ENCODE assay signal across 24 mouse cellular contexts in the genomic region with DNA sequence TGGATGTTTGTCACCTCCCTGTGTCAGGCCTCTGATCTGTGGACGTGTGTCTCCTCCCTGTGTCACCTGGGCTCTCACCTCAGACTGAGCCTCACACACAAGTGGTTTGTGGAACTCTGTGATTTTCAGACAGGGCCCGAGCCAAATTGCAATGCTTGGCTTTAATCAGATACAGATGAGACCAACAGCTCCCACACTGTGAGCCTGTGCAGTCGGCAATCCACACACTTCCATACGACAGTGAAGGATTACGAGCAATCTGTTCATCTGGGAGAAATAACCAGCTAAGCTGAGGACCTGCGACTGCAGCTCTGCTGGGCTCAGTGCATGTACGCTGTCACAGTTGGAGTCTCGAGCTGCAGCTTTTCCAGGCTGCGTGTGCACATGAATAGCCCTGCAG. TPM values are rescaled to one million over a fixed set of nuclear protein-coding genes. Genes with fewer than 3 reads are reported as not detected.
DNase-seq lines count a peak whose midpoint lies in the region; ATAC-seq lines count a peak whose summit lies in the region.
"Had no signal": no experiment of that assay in that cellular context is flagged by ENCODE, and none has a peak within 500 bp of the region (broad histone marks: within the 10 kb centered on the region; RNA-seq: fewer than 3 reads in every experiment).

No protein-coding gene starts in this region.

- peak; percentile 15 for DNase-seq in forebrain, embryonic 14.5 days (ENCODE audit: low spot score)
- DNase-seq in forebrain, embryonic 11.5 days (ENCODE audit: low spot score): no peak
- DNase-seq in neural tube, embryonic 10.5 days (ENCODE audit: extremely low spot score, low spot score): no peak
- DNase-seq in limb, embryonic 11.5 days (ENCODE audit: low spot score): peak; percentile 41
- no peak for DNase-seq in ovary, postnatal 10 days (ENCODE audit: low spot score)
- DNase-seq in lung, adult 18-20 months: no peak
- DNase-seq: adrenal gland, adult 8-10 months; cerebellum, adult 11 months; cerebellum, postnatal 10 days; gastrocnemius, postnatal 25 days; kidney, adult 2 months; kidney, postnatal 14 days; spleen, adult 18-20 months; thymus, adult 18-20 months; thymus, postnatal 4 days had no signal

- H3K4me1 ChIP-seq in forebrain, embryonic 14.5 days (ENCODE audit: control insufficient read depth, insufficient read depth, low read length): no peaks in the 10 kb centered on the region
- no peaks in the 10 kb centered on the region for H3K4me1 ChIP-seq in forebrain, embryonic 11.5 days (replicated peaks; ENCODE audit: control insufficient read depth, insufficient read depth, low read length)
- H3K4me1 ChIP-seq in neural tube, embryonic 15.5 days: peaks cover 4% of the 10 kb centered on the region; the same call in 1 of the 2 replicates
- H3K4me1 ChIP-seq in limb, embryonic 11.5 days (ENCODE audit: control insufficient read depth, insufficient read depth, low read length): no peaks in the 10 kb centered on the region
- H3K4me1 ChIP-seq in liver, embryonic 12.5 days: no peaks in the 10 kb centered on the region
- H3K4me1 ChIP-seq: liver, embryonic 15.5 days; neural tube, embryonic 12.5 days had no signal

- no peak overlapping the region for H3K27ac ChIP-seq in forebrain, embryonic 14.5 days (ENCODE audit: low read depth, low read length)
- no peak overlapping the region for H3K27ac ChIP-seq in forebrain, embryonic 11.5 days (ENCODE audit: low read depth, low read length)
- no peak overlapping the region for H3K27ac ChIP-seq in neural tube, embryonic 15.5 days (replicated peaks)
- no peak overlapping the region for H3K27ac ChIP-seq in limb, embryonic 11.5 days (replicated peaks; ENCODE audit: low read depth, low read length)
- H3K27ac ChIP-seq in liver, embryonic 12.5 days: no peak overlapping the region
- H3K27ac ChIP-seq: liver, embryonic 15.5 days; neural tube, embryonic 12.5 days had no signal

- ATAC-seq in forebrain, embryonic 14.5 days: no peak
- no peak for ATAC-seq in forebrain, embryonic 11.5 days (replicated peaks; ENCODE audit: low FRiP score)
- ATAC-seq in neural tube, embryonic 15.5 days (ENCODE audit: low FRiP score): peak; percentile 35; the same call in 1 of the 2 replicates
- ATAC-seq in limb, embryonic 11.5 days (ENCODE audit: insufficient number of reproducible peaks, low FRiP score, low TSS enrichment, low read depth): no peak
- ATAC-seq in liver, embryonic 12.5 days: no peak
- ATAC-seq: CD4-positive, CD25-positive, alpha-beta regulatory T cell, adult 4 months; lung, postnatal 0 days; Patski had no signal

- WGBS in forebrain, embryonic 14.5 days: 72% methylated on average over 9 of the region's 9 CpGs
- 71% methylated on average over 9 of the region's 9 CpGs for WGBS in forebrain, embryonic 11.5 days
- WGBS in neural tube, embryonic 15.5 days: 56% methylated on average over 9 of the region's 9 CpGs
- 23% methylated on average over 9 of the region's 9 CpGs for WGBS in limb, embryonic 11.5 days
- 58% methylated on average over 9 of the region's 9 CpGs for WGBS in liver, embryonic 12.5 days (ENCODE audit: insufficient replicate concordance)

- H3K9ac ChIP-seq in forebrain, embryonic 14.5 days (ENCODE audit: low read length): no peak overlapping the region
- H3K9ac ChIP-seq in forebrain, embryonic 11.5 days (ENCODE audit: low read length): no peak overlapping the region
- no peak overlapping the region for H3K9ac ChIP-seq in neural tube, embryonic 15.5 days (replicated peaks)
- no peak overlapping the region for H3K9ac ChIP-seq in limb, embryonic 11.5 days (ENCODE audit: low read length)
- H3K9ac ChIP-seq in liver, embryonic 12.5 days: no peak overlapping the region
- H3K9ac ChIP-seq: liver, embryonic 15.5 days; neural tube, embryonic 12.5 days had no signal

- H3K4me2 ChIP-seq in forebrain, embryonic 14.5 days (ENCODE audit: low read length): no peak overlapping the region
- H3K4me2 ChIP-seq in forebrain, embryonic 11.5 days (ENCODE audit: low read depth, low read length, severe bottlenecking): no peak overlapping the region
- no peak overlapping the region for H3K4me2 ChIP-seq in neural tube, embryonic 15.5 days
- no peak overlapping the region for H3K4me2 ChIP-seq in limb, embryonic 11.5 days (ENCODE audit: low read depth, severe bottlenecking)
- no peak overlapping the region for H3K4me2 ChIP-seq in liver, embryonic 12.5 days
- H3K4me2 ChIP-seq: liver, embryonic 15.5 days; neural tube, embryonic 12.5 days had no signal

- no peak overlapping the region for H3K4me3 ChIP-seq in forebrain, embryonic 14.5 days (ENCODE audit: low read depth, low read length)
- no peak overlapping the region for H3K4me3 ChIP-seq in forebrain, embryonic 11.5 days (ENCODE audit: low read depth, low read length)
- H3K4me3 ChIP-seq in neural tube, embryonic 15.5 days (replicated peaks): no peak overlapping the region
- H3K4me3 ChIP-seq in limb, embryonic 11.5 days (ENCODE audit: low read depth, low read length): no peak overlapping the region
- no peak overlapping the region for H3K4me3 ChIP-seq in liver, embryonic 12.5 days
- H3K4me3 ChIP-seq: liver, embryonic 15.5 days; megakaryocyte, embryonic 14.5 days; neural tube, embryonic 12.5 days had no signal

- H3K36me3 ChIP-seq in forebrain, embryonic 14.5 days (ENCODE audit: control insufficient read depth, insufficient read depth, low read length): no peaks in the 10 kb centered on the region
- H3K36me3 ChIP-seq in forebrain, embryonic 11.5 days (ENCODE audit: control insufficient read depth, insufficient read depth, low read length): no peaks in the 10 kb centered on the region
- H3K36me3 ChIP-seq in neural tube, embryonic 15.5 days: no peaks in the 10 kb centered on the region
- no peaks in the 10 kb centered on the region for H3K36me3 ChIP-seq in limb, embryonic 11.5 days (ENCODE audit: control insufficient read depth, insufficient read depth, low read length)
- H3K36me3 ChIP-seq in liver, embryonic 12.5 days: no peaks in the 10 kb centered on the region
- H3K36me3 ChIP-seq: liver, embryonic 15.5 days; neural tube, embryonic 12.5 days had no signal

- 0 out of 2 replicates have a peak, but pooled peaks cover 3% of the 10 kb centered on the region for H3K27me3 ChIP-seq in forebrain, embryonic 14.5 days (replicated peaks; ENCODE audit: control insufficient read depth, insufficient read depth, low read length)
- H3K27me3 ChIP-seq in forebrain, embryonic 11.5 days (ENCODE audit: control insufficient read depth, insufficient read depth, low read length): no peaks in the 10 kb centered on the region
- no peaks in the 10 kb centered on the region for H3K27me3 ChIP-seq in neural tube, embryonic 15.5 days (replicated peaks)
- no peaks in the 10 kb centered on the region for H3K27me3 ChIP-seq in limb, embryonic 11.5 days (ENCODE audit: control insufficient read depth, insufficient read depth, low read length)
- peaks cover 5% of the 10 kb centered on the region; the same call in 1 of the 2 replicates for H3K27me3 ChIP-seq in liver, embryonic 12.5 days (replicated peaks)
- H3K27me3 ChIP-seq: liver, embryonic 15.5 days; neural tube, embryonic 12.5 days had no signal

- H3K9me3 ChIP-seq in forebrain, embryonic 14.5 days (replicated peaks; ENCODE audit: control insufficient read depth, low read length): no peaks in the 10 kb centered on the region
- no peaks in the 10 kb centered on the region for H3K9me3 ChIP-seq in forebrain, embryonic 11.5 days (ENCODE audit: control insufficient read depth, low read length)
- no peaks in the 10 kb centered on the region for H3K9me3 ChIP-seq in neural tube, embryonic 15.5 days (replicated peaks)
- H3K9me3 ChIP-seq in limb, embryonic 11.5 days (ENCODE audit: control insufficient read depth, low read length): no peaks in the 10 kb centered on the region
- no peaks in the 10 kb centered on the region for H3K9me3 ChIP-seq in liver, embryonic 12.5 days (replicated peaks)
- H3K9me3 ChIP-seq: liver, embryonic 15.5 days; megakaryocyte, embryonic 14.5 days; neural tube, embryonic 12.5 days had no signal

RNA-seq across cellular contexts. Expression of gene Clec4f, which starts 36.0 kb away (rescaled TPM):
- polyA plus RNA-seq in forebrain, embryonic 14.5 days (2014; fragmentation: Nextera tagmentation; extraction: Ambion mirVana): not detected in 2 replicates
- polyA plus RNA-seq in forebrain, embryonic 11.5 days (2014; fragmentation: Nextera tagmentation; extraction: Ambion mirVana): not detected in 2 replicates
- not detected in 2 replicates for polyA plus RNA-seq in neural tube, embryonic 15.5 days (2015; fragmentation: Nextera tagmentation; extraction: Ambion mirVana)
- polyA plus RNA-seq in limb, embryonic 11.5 days (2014; fragmentation: Nextera tagmentation; extraction: Ambion mirVana): not detected in 2 replicates
- 2.1 and 2.9 TPM in 2 replicates for polyA plus RNA-seq in liver, embryonic 12.5 days (2016; fragmentation: Nextera tagmentation; extraction: Ambion mirVana)
- polyA plus RNA-seq: CD4-positive, CD25-positive, alpha-beta regulatory T cell, adult 4 months; kidney, adult 2 months; lung, postnatal 0 days; neural tube, embryonic 12.5 days; Patski; stomach, embryonic 14.5 days had no signal

RNA-seq across cellular contexts. Expression of gene Stambp, which starts 47.4 kb away (rescaled TPM):
- 56.5 and 62.7 TPM in 2 replicates for polyA plus RNA-seq in forebrain, embryonic 14.5 days (2014; fragmentation: Nextera tagmentation; extraction: Ambion mirVana)
- 20.5 and 21.6 TPM in 2 replicates for polyA plus RNA-seq in forebrain, embryonic 11.5 days (2014; fragmentation: Nextera tagmentation; extraction: Ambion mirVana)
- polyA plus RNA-seq in neural tube, embryonic 15.5 days (2015; fragmentation: Nextera tagmentation; extraction: Ambion mirVana): 55.3 and 60.2 TPM in 2 replicates
- polyA plus RNA-seq in limb, embryonic 11.5 days (2014; fragmentation: Nextera tagmentation; extraction: Ambion mirVana): 18.4 and 19.1 TPM in 2 replicates
- 11.7 and 13.4 TPM in 2 replicates for polyA plus RNA-seq in liver, embryonic 12.5 days (2016; fragmentation: Nextera tagmentation; extraction: Ambion mirVana)

RNA-seq across cellular contexts. Expression of gene Cd207, which starts 57.7 kb away (rescaled TPM):
- not detected in 2 replicates for polyA plus RNA-seq in forebrain, embryonic 14.5 days (2014; fragmentation: Nextera tagmentation; extraction: Ambion mirVana)
- polyA plus RNA-seq in forebrain, embryonic 11.5 days (2014; fragmentation: Nextera tagmentation; extraction: Ambion mirVana): not detected in 2 replicates
- polyA plus RNA-seq in neural tube, embryonic 15.5 days (2015; fragmentation: Nextera tagmentation; extraction: Ambion mirVana): not detected in 2 replicates
- polyA plus RNA-seq in limb, embryonic 11.5 days (2014; fragmentation: Nextera tagmentation; extraction: Ambion mirVana): not detected in 2 replicates
- polyA plus RNA-seq in liver, embryonic 12.5 days (2016; fragmentation: Nextera tagmentation; extraction: Ambion mirVana): 0.11 TPM in 1 of 2 replicates, not detected in the other
- polyA plus RNA-seq: CD4-positive, CD25-positive, alpha-beta regulatory T cell, adult 4 months; lung, postnatal 0 days; neural tube, embryonic 12.5 days; Patski; stomach, embryonic 14.5 days had no signal

Comparison
In these comparisons a context has a peak if more than half of its experiments do, and no peak if none do; other contexts are left out.
1. DNase-seq: peak in forebrain, embryonic 14.5 days (single experiment) and limb, embryonic 11.5 days (single experiment); none in forebrain, embryonic 11.5 days (single experiment), neural tube, embryonic 10.5 days (single experiment), ovary, postnatal 10 days (single experiment) and lung, adult 18-20 months (0 of 2).